Mouse (Mus musculus) CH12.LX (cell line): Measurements from ENCODE around the gene Prss16. TPM values are rescaled to one million over a fixed set of nuclear protein-coding genes. Genes with fewer than 3 reads are reported as not detected.

Source experiments
- DNase-seq: peaks from one replicate; pipeline ENCODE4 v3.0.0-alpha.2; 2013; ENCODE audit errors: extremely low read depth
- H3K27ac ChIP-seq: 2 replicates; pipeline ENCODE4 v1.5.1; 2012; ENCODE audit warnings: low read depth, mild to moderate bottlenecking, control low read depth, moderate library complexity; ENCODE audit not compliant: insufficient read depth
- H3K27me3 ChIP-seq: replicated peaks from 2 replicates; pipeline ENCODE3; 2012; ENCODE audit warnings: inconsistent platforms
- H3K36me3 ChIP-seq, 2 experiments: replicated peaks in 1 of 2; 2 replicates each; pipeline versions ENCODE3 to v1.6.1; 2012; ENCODE audit warnings: inconsistent platforms in 1 of 2, low read length in 1 of 2, mild to moderate bottlenecking in 1 of 2, mixed read lengths in 1 of 2, moderate library complexity in 1 of 2; ENCODE audit not compliant: control insufficient read depth in 1 of 2, insufficient read depth in 1 of 2
- H3K4me1 ChIP-seq, 2 experiments: 2 replicates each; pipeline ENCODE4 v1.6.1; 2012; ENCODE audit warnings: inconsistent platforms in 1 of 2, moderate library complexity in 1 of 2; ENCODE audit not compliant: insufficient read depth in 2 of 2, control insufficient read depth in 1 of 2
- H3K4me2 ChIP-seq: 2 replicates; pipeline ENCODE4 v1.6.1; 2012; ENCODE audit warnings: low read depth, mild to moderate bottlenecking, control low read depth; ENCODE audit not compliant: poor library complexity, insufficient read depth, severe bottlenecking
- H3K4me3 ChIP-seq, 3 experiments: fragments of 150-350 bp in 1 of 3; sonication (generic) in 1 of 3; replicated peaks in 1 of 3; 2 replicates each; pipeline versions ENCODE3 to v1.5.1; 2011 to 2012; ENCODE audit warnings: low read depth in 2 of 3, low read length in 2 of 3, mild to moderate bottlenecking in 2 of 3, moderate library complexity in 2 of 3, control low read depth in 1 of 3, improper control_type of control experiment in 1 of 3, inconsistent platforms in 1 of 3, mixed read lengths in 1 of 3; ENCODE audit not compliant: poor library complexity in 1 of 3
- H3K79me2 ChIP-seq: replicated peaks from 2 replicates; pipeline ENCODE4 v1.6.1; 2012; ENCODE audit warnings: mild to moderate bottlenecking, moderate library complexity; ENCODE audit not compliant: control insufficient read depth, poor library complexity, insufficient read depth, severe bottlenecking; ENCODE audit errors: extremely low read depth
- H3K9ac ChIP-seq: 2 replicates; pipeline ENCODE4 v1.6.1; 2012; ENCODE audit warnings: low read depth, mild to moderate bottlenecking, control low read depth, moderate library complexity; ENCODE audit not compliant: insufficient read depth
- H3K9me3 ChIP-seq: replicated peaks from 2 replicates; pipeline ENCODE3; 2012; ENCODE audit warnings: low read length, inconsistent platforms, mixed read lengths
- BHLHE40 ChIP-seq: IDR thresholded peaks from 2 replicates; pipeline ENCODE4 v1.6.1; 2011; ENCODE audit warnings: mild to moderate bottlenecking, low read depth, low read length, improper control_type of control experiment
- CTCF ChIP-seq, 2 experiments: IDR thresholded peaks in 1 of 2; conservative IDR thresholded peaks in 1 of 2; 2 replicates each; pipeline ENCODE4 v1.5.1; 2011 to 2012; ENCODE audit warnings: low read depth in 2 of 2, low read length in 2 of 2, improper control_type of control experiment in 1 of 2, inconsistent platforms in 1 of 2, mild to moderate bottlenecking in 1 of 2, moderate library complexity in 1 of 2
- E2F4 ChIP-seq: IDR thresholded peaks from 2 replicates; pipeline ENCODE4 v1.6.1; 2011; ENCODE audit warnings: low read depth, low read length, improper control_type of control experiment; ENCODE audit not compliant: insufficient replicate concordance
- ELF1 ChIP-seq: IDR thresholded peaks from 2 replicates; pipeline ENCODE4 v1.6.1; 2014; ENCODE audit warnings: low read depth, mild to moderate bottlenecking, inconsistent platforms, low read length, improper control_type of control experiment
- GABPA ChIP-seq: IDR thresholded peaks from 2 replicates; pipeline ENCODE4 v1.6.1; 2012; ENCODE audit warnings: low read depth, low read length, improper control_type of control experiment, inconsistent platforms; ENCODE audit not compliant: insufficient replicate concordance
- HCFC1 ChIP-seq: IDR thresholded peaks from 2 replicates; pipeline ENCODE4 v1.6.1; 2012; ENCODE audit warnings: low read depth, mild to moderate bottlenecking, inconsistent platforms, low read length, improper control_type of control experiment
- IRF4 ChIP-seq: IDR thresholded peaks from 2 replicates; pipeline ENCODE4 v1.6.1; 2014; ENCODE audit warnings: low read depth, mild to moderate bottlenecking, inconsistent platforms, low read length, improper control_type of control experiment
- JUN ChIP-seq: IDR thresholded peaks from 2 replicates; pipeline ENCODE4 v1.6.1; 2011; ENCODE audit warnings: low read depth, mild to moderate bottlenecking, low read length, improper control_type of control experiment, moderate library complexity; ENCODE audit not compliant: insufficient read depth
- JUND ChIP-seq: conservative IDR thresholded peaks from 2 replicates; pipeline ENCODE4 v1.6.1; 2011; ENCODE audit warnings: low read depth, low read length, improper control_type of control experiment
- KAT2A ChIP-seq: IDR thresholded peaks from 2 replicates; pipeline ENCODE4 v1.6.1; 2012; ENCODE audit warnings: low read length, improper control_type of control experiment, inconsistent platforms; ENCODE audit not compliant: insufficient replicate concordance
- MAFK ChIP-seq: IDR thresholded peaks from 2 replicates; pipeline ENCODE4 v1.6.1; 2011; ENCODE audit warnings: low read length, improper control_type of control experiment; ENCODE audit not compliant: insufficient replicate concordance
- MAZ ChIP-seq: IDR thresholded peaks from 2 replicates; pipeline ENCODE4 v1.6.1; 2012; ENCODE audit warnings: low read depth, mild to moderate bottlenecking, inconsistent platforms, low read length, improper control_type of control experiment, moderate library complexity
- NELFE ChIP-seq: IDR thresholded peaks from 2 replicates; pipeline ENCODE4 v1.6.1; 2011; ENCODE audit warnings: low read depth, low read length, improper control_type of control experiment
- NRF1 ChIP-seq: IDR thresholded peaks from 2 replicates; pipeline ENCODE4 v1.6.1; 2014; ENCODE audit warnings: low read depth, mild to moderate bottlenecking, inconsistent platforms, low read length, improper control_type of control experiment, moderate library complexity
- POLR2A ChIP-seq: IDR thresholded peaks from 2 replicates; pipeline ENCODE4 v1.6.1; 2011; ENCODE audit warnings: low read depth, mild to moderate bottlenecking, improper control_type of control experiment, low read length
- POLR2AphosphoS2 ChIP-seq: IDR thresholded peaks from 2 replicates; pipeline ENCODE4 v1.6.1; 2011; ENCODE audit warnings: low read depth, low read length, improper control_type of control experiment
- RAD21 ChIP-seq: IDR thresholded peaks from 2 replicates; pipeline ENCODE4 v1.6.1; 2011; ENCODE audit warnings: low read depth, mild to moderate bottlenecking, low read length, improper control_type of control experiment, moderate library complexity
- SIN3A ChIP-seq: IDR thresholded peaks from 2 replicates; pipeline ENCODE4 v1.6.1; 2012; ENCODE audit warnings: low read length, improper control_type of control experiment, inconsistent platforms
- SMC3 ChIP-seq: IDR thresholded peaks from 2 replicates; pipeline ENCODE4 v1.6.1; 2011; ENCODE audit warnings: low read depth, low read length, improper control_type of control experiment
- TBP ChIP-seq: conservative IDR thresholded peaks from 2 replicates; pipeline ENCODE4 v1.6.1; 2011; ENCODE audit warnings: low read depth, low read length, improper control_type of control experiment
- TCF12 ChIP-seq: IDR thresholded peaks from 2 replicates; pipeline ENCODE4 v1.6.1; 2014; ENCODE audit warnings: low read depth, mild to moderate bottlenecking, inconsistent platforms, low read length, improper control_type of control experiment
- UBTF ChIP-seq: IDR thresholded peaks from 2 replicates; pipeline ENCODE4 v1.6.1; 2012; ENCODE audit warnings: low read depth, mild to moderate bottlenecking, inconsistent platforms, low read length, improper control_type of control experiment, moderate library complexity
- USF1 ChIP-seq: IDR thresholded peaks from 2 replicates; pipeline ENCODE4 v1.6.1; 2014; ENCODE audit warnings: low read depth, mild to moderate bottlenecking, inconsistent platforms, low read length, improper control_type of control experiment
- USF2 ChIP-seq: conservative IDR thresholded peaks from 2 replicates; pipeline ENCODE4 v1.6.1; 2011; ENCODE audit warnings: low read depth, low read length, improper control_type of control experiment
- ZC3H11A ChIP-seq: IDR thresholded peaks from 2 replicates; pipeline ENCODE4 v1.6.1; 2012; ENCODE audit warnings: low read depth, mild to moderate bottlenecking, inconsistent platforms, low read length, improper control_type of control experiment
- ZKSCAN1 ChIP-seq: IDR thresholded peaks from 2 replicates; pipeline ENCODE4 v1.6.1; 2012; ENCODE audit warnings: low read depth, inconsistent platforms, low read length, improper control_type of control experiment, borderline replicate concordance
- ZMIZ1 ChIP-seq: IDR thresholded peaks from 2 replicates; pipeline ENCODE4 v1.6.1; 2012; ENCODE audit warnings: low read depth, mild to moderate bottlenecking, inconsistent platforms, low read length, improper control_type of control experiment
- dilution Hi-C: fragments of 300-500 bp; cut with MboI; formaldehyde crosslinking; loops from 2 replicates; pipeline ENCODE4 v1.14.3; 2020; ENCODE audit warnings: low sequenced_read_pairs; ENCODE audit not compliant: extremely low pct_unique_long_range_greater_than_20kb, extremely low pct_ligation_motif_present
- in situ Hi-C: fragments of 300-500 bp; cut with MboI; formaldehyde crosslinking; loops from 3 replicates; pipeline ENCODE4 v1.14.3; 2019; ENCODE audit warnings: low sequenced_read_pairs, low pct_ligation_motif_present, low pct_unique_long_range_greater_than_20kb, mixed read lengths
- polyA plus RNA-seq: library from polyadenylated mRNA; unstranded; fragments of >175 nt; gene quantifications from 2 replicates; pipeline ENCODE4 v1.2.1, GENCODE M21; 2012; ENCODE audit warnings: low read depth; ENCODE audit not compliant: insufficient read length
- total RNA-seq, 2 experiments: library from RNA; depleted of rRNA; stranded (reverse); fragments of 300-350 nt in 1 of 2; fragments of >200 nt in 1 of 2; gene quantifications; 2 replicates each; pipeline ENCODE4 v1.2.3; 2012 to 2014

The Prss16 gene
- total and polyA plus RNA-seq, 3 experiments: 0.36 to 1.4 (median 0.47) TPM

- Histone ChIP-seq H3K27ac (peak overlapping the region; percentile 45), H3K4me2 (peak overlapping the region; percentile 48; the same call in 1 of the 2 replicates), H3K79me2 (no peaks in the 10 kb centered on the region), H3K9ac (peak overlapping the region; percentile 100), H3K4me3 (peak overlapping the region; percentile 66 to 87 (median 80)), H3K9me3 (no peaks in the 10 kb centered on the region), H3K4me1 (peaks cover 0 to 16% of the 10 kb centered on the region in 2 experiments; a peak in 2 of 4 replicates), H3K36me3 (no peaks in the 10 kb centered on the region), H3K27me3 (peaks cover 2% of the 10 kb centered on the region)
- dilution Hi-C loops (no loop called here), in situ Hi-C loops (loop anchor here (5.0 kb wide), 1 partner anchor 47 kb away; no protein-coding TSS in a partner anchor)
- DNase-seq: peak; percentile 82
- TF ChIP-seq USF1 (no peak), JUND (no peak), ZC3H11A (no peak), JUN (no peak), KAT2A (peak; percentile 73; the same call in 1 of the 2 replicates), MAFK (peak; percentile 96), RAD21 (no peak), SIN3A (no peak; the same call in 1 of the 2 replicates), IRF4 (0 out of 2 replicates have a peak, but pooled peaks have one; percentile 51), MAZ (no peak), NRF1 (peak; percentile 60), UBTF (no peak), NELFE (no peak), POLR2A (no peak; the same call in 1 of the 2 replicates), TBP (peak; percentile 100), GABPA (no peak), POLR2AphosphoS2 (no peak), ZKSCAN1 (no peak), CTCF (conservative IDR thresholded peaks at IDR 0.05 in 1 of 2, IDR thresholded peaks at IDR 0.05 in 1 of 2; ENCODE audit: low read depth in 2 of 2, low read length in 2 of 2) (no peak), HCFC1 (no peak), BHLHE40 (no peak), ELF1 (peak; percentile 96), USF2 (no peak), E2F4 (peak; percentile 84; the same call in 1 of the 2 replicates), TCF12 (no peak), SMC3 (no peak), ZMIZ1 (no peak)
Observed at GRCm38 (mm10) chr13:21974726-21975473, 34.6 kb downstream of the Prss16 start.
